Mouse (Mus musculus): ENCODE results near the gene Slc5a2.

Gene Slc5a2

DNA sequence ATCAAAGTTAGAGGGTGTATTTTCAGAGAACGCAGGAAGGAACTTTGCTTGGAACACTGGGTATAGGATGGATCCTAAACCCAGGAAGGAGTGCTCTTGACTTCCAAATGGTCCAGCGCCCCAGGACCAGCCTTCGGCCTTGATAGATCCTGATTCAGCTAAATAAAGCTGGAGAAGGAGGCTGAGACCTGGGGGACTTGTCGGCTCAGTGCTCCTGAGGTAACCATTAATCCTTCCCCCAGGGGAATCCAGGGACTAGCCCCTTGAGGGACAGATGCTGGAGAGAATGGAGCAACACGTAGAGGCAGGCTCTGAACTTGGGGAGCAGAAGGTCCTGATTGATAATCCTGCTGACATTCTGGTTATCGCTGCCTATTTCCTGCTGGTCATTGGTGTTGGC is at the start of gene Slc5a2:
Slc5a2 (plus strand) TSS at position 247 of the 400 bp plus-strand sequence.
- DNase-seq (ENCODE audit: low read depth, low spot score), result no peak

DNA sequence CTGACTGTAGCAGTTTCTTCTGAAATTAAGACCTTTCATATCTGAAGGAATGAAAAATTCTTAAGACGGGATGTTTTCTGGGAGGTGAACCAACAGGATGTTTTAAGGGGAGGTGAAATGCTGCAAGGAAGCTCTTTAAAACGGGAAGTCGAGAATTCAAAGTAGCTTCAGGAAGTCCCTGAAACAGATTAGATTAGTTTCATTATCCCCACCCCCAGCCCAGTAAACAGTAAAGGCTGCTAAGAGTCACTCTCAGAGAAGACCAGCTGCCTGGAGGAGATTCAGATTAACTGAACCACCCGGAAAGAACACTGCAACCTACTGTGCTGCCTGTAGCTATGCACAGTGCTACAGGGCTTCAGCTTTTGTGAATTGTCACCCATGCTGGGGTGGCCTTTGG is 45.5 kb upstream of the Slc5a2 start:
- DNase-seq (ENCODE audit: low read depth, low spot score), result no peak

DNA sequence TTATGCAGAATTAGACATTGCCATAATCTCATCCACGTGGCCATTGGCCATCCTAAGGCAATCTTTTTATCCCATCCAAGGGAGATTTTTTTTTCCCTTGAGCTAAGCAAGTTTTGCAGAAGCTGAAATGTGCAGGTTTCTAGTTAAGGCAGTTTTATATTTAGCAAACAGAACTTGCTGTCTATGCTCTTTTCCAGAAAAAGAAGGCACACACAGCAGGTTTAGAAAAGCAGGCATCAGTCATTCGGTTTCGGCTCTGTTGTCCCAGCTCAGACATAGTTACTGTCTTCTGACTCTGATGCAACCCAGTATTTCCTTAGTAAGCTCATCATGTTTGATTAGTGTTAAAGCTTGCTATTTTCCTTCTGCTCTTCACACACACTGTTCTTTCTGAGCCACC is 44.5 kb upstream of the Slc5a2 start:
- DNase-seq (ENCODE audit: low read depth, low spot score), result no peak

DNA sequence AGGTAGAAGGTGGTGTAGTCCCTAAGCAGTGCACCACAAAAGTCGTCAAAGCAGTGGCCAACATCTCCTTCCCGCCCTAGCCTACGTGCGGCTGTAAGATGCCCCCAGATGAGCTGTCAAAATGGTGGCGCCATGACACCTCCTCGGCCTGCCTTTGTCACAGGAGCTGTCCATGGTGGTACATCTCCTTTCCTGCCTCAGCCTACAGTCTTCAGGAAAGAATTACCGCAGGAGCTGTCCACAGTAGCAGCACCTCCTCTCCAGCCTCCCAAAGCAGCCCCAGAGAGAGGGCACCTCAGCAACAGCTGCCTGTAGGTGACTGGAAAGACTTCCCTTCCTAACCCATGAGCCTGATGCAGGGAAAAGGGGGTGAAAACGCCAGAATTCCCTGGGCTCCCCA is 33.7 kb upstream of the Slc5a2 start:
- DNase-seq (ENCODE audit: low read depth, low spot score), result no peak

DNA sequence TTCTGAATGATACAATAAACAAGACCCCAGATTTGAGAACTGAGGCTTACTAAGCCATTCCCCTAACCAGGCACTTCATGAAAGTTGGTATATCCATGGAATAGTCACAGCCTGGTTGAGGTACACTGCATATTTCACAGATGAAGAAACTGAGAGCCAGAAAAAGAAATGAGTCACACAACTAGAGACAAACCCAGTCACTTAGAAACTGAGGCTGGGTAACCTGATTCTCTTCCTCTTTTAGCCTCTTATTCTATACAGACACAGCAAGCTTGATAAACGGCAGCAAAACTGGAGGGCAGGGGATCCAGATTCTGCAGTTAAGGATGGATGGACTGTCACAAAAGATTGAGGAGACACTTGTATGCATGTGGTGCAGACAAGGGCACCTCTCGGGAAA is 30.7 kb upstream of the Slc5a2 start:
- no peak for DNase-seq (ENCODE audit: low read depth, low spot score)

DNA sequence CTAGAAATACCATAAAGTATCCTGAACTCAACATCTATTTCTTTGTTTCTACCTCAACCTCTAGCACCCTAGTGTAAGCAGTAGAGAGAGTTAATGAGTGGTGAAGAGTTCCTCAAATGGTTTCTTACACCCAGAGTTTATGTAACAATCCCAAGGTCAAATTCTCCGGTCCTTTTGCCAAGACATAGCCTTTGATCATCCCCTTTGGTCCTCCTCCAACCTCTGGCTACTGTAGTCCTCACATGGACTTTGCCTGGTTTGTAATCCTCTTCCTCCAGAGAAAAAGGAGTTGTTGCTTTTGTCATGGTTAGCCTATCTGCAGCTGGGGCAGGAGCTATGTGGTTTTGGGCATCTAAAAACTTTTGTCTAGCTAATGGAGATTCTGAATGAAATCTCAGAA is 30.0 kb upstream of the Slc5a2 start:
- DNase-seq (ENCODE audit: low read depth, low spot score), result no peak

DNA sequence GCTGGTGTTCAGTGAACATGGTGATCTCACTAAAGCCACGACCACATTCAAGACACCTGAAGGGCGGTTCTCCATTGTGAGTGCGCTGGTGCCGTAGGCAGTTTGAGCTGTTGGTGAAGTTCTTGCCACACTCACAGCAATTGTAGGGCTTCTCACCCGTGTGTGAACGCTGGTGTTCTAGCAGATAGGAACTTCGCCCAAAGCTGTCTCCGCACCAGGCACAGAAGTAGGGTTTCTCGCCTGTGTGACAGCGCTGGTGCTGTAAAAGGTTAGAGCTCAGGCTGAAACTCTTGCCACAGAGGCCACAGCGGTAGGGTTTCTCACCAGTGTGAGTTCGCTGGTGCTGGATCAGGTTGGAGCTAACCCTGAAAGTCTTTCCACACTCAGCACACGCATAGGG is 29.0 kb upstream of the Slc5a2 start:
- DNase-seq (ENCODE audit: low read depth, low spot score), result no peak

DNA sequence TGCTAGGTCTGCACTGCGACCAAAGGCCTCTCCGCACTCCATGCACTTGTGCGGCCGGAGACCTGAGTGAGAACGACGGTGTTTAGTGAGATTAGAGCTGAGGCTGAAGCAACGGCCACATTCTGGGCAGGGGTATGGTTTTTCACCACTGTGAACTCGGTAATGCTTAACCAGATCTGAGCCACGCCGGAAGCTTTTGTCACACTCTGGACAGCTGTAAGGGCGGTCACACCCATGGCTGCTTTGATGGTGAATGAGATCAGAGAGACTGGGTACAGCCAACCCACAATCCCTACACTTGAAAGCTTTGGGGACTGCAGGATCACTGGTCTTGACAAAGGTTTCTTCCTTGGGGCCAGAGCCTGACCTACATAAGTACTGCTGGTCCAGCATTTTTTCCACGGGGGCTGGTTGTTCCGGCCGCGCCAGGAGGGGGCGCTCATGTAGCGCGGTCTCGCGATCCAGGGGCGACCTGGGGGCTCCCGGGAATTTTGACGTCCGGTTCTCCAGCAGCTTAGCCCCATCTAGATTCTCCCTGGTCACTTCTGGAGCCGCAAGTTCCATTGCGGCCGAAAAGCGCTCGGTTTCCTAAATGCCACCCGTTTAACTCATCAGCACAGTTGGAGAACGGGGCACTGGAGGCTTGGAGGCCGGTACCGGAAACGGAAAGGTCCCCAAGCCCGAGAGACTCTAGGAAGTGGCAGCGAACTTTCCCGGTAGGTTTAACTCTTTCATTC is 28.4 kb upstream of the Slc5a2 start, which contains the start of gene Armc5:
Armc5 (plus strand) TSS at position 487 of the 737 bp plus-strand sequence.
- peak; percentile 70 for DNase-seq (ENCODE audit: low read depth, low spot score)

DNA sequence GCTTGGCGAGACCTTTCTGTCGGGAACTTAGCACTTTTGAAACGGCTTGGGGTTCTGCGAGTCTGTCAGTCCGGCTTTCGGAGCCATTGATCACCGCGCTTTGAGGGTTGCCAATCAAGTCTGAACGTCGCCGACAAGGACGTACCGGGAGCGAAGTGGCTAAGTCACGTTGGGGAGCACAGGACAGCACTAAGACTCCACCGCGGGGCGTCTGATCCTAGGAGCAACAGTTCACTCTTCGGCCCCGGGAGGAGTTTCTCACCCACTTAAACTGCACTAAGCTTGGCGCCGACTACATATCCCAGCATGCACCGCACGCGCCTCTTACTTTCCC is 27.9 kb upstream of the Slc5a2 start:
- no peak for DNase-seq (ENCODE audit: low read depth, low spot score)

DNA sequence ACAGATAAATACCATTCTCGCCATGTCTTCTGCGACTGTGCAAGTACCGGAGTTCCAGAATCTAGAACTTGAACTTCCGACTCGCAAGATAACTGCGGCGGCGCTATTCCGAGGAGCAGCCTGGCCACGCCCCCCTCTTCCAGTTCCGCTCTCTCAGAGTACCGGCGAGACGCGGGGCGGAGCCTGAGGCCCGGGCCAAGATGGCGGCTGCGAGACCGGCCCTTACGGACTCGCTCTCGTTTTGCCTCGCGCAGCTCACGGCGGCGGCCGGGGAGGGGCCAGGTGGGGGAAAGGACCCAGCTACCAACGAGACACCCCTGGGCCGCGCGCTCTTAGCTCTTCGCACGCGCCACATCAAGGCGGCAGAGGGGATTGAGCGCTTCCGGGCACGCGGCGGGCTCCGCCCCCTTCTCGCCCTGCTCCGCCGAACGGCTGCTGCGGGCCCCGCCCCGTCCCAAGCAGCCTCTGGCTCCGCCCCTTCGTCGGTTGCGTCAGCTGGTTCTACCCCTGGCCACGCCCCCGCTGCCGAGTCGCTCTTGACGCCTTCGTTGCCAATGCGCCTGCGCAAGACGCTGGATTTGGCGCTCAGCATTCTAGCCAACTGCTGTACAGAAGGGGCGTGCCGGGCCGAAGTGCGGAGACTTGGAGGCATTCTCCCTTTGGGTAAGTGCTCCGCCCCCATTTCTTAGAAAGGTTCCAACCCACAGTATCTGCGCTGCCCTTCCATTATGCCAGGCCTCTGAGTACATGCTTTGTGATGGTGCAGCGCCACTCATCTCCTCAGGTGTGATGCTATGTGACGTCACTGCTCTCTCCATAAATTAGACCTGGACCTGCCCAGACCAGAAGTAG is 27.3 kb upstream of the Slc5a2 start, which contains the start of gene 9130023H24Rik:
9130023H24Rik (minus strand) TSS at position 105 of the 852 bp plus-strand sequence.
- DNase-seq (ENCODE audit: low read depth, low spot score), result peak; percentile 99

DNA sequence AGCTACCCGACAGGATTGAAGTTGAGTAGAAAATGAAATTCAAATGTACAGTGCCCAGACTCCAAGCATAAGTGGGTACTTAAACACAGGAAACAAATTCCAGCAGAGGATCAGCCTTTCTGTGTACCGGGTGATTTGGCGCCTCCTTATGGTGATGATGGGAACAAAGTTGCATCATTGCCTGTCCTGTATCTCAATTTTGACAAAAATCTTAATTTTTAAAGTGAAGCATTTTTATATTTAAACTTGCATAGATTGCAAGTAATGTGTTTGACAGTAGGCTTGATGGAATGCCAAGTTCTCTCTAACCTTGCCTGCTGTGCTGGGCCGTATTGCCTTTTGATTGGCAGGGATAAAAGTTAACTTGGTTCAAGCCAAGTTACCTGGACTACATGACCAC is 26.5 kb upstream of the Slc5a2 start:
- no peak for DNase-seq (ENCODE audit: low read depth, low spot score)

DNA sequence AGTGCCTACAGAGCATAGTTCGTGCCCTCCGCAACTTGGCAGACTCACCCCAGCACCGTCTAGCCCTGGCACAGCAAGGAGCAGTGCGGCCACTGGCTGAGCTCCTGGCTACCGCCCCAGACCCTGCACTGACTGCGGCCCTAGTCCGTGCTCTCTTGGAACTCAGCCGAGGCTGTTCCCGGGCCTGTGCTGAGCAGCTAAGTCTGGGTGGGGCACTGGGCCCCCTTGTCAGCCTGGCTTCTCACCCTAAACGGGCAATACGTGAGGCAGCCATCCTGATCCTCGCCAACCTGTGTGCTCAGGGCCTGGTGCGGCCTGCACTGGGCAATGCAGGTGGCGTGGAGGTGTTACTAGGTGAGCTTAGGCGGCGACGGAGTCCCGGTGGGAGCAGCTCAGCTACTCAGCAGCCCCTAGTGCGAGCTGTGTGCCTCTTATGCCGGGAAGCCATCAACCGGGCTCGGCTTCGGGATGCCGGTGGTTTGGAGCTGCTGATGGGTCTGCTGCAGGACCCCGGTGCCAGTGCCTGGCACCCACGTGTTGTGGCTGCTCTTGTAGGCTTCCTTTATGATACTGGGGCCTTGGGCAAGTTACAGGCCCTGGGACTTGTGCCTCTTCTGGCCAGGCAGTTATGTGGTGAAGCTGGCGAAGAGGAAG is 25.2 kb upstream of the Slc5a2 start:
- DNase-seq (ENCODE audit: low read depth, low spot score), result no peak

DNA sequence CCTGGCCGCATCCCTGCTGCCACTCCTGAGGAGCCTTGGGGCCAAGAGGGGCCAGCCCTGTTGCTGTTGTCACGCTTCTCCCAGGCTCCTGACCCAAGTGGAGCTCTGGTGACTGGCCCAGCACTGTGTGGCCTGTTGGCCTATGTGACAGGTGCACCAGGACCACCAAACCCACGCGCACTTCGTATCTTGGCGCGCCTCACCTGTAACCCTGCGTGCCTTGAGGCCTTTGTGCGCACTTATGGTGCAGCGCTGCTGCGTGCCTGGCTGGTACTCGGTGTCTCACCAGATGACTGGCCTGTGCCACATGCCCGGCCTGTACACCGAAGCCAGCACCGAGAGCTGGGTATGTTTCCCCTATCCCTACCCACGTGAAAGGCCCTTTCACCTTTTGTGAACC is 23.1 kb upstream of the Slc5a2 start:
- DNase-seq (ENCODE audit: low read depth, low spot score), result no peak

DNA sequence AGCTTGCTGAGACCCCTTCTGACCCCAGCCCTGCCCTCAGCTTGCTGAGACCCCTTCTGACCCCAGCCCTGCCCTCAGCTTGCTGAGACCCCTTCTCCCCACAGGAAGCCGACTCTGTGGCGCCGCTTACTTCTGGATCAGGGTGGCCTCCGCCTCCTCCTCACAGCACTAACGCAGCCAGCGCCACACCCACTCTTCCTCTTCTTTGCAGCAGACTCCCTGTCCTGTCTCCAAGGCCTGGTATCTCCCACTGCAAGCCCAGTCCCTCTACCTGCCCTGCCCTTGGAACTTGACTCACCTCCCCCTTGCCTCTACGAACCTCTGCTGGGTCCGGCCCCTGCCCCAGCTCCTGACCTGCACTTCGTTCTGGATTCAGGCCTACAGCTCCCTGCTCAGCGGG is 21.5 kb upstream of the Slc5a2 start:
- DNase-seq (ENCODE audit: low read depth, low spot score), result no peak

DNA sequence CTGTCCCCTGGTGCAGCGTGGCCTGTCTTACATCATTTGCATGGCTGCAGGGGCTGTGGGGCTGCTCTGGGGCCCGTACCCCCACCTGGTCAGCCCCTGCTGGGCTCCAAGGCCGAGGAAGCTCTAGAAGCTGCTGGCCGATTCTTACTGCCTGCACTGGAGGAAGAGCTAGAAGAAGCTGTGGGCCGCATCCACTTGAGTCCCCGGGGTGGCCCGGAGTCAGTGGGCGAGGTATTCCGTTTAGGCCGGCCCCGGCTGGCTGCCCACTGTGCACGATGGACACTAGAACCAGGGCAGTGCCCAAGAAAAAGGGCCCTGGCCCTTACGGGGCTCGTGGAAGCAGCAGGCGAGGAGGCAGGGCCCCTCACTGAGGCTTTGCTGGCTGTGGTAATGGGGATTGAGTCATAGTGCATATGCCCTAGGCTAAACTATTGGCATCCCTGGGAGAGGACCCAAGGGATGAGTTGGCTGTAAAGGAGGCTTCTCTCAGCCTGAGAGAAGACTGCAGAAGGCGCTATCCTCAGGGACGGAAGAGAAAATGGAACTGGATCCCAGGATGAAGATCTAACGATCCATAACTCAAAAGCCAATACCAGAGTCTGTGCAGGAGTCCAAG is 20.9 kb upstream of the Slc5a2 start:
- no peak for DNase-seq (ENCODE audit: low read depth, low spot score)

DNA sequence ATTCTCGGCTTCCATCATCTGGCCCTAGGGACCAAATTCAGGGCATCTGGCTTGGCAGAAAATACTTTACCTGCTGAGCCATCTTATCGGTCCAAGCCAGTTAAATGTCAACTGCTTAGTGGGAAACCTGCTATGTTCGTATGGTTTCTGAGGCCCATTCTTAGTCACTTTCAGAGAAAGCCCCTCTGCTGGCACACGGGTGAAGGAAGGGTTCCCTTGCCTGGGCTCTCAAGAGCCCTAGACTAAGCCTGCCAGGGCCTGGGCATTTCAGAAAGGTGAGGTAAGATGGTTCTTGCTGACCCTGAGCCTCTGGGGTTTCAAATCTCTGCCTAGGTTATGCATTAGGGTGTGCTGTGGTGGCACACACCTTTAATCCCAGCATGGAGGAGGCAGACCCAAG is 19.9 kb upstream of the Slc5a2 start:
- no peak for DNase-seq (ENCODE audit: low read depth, low spot score)

DNA sequence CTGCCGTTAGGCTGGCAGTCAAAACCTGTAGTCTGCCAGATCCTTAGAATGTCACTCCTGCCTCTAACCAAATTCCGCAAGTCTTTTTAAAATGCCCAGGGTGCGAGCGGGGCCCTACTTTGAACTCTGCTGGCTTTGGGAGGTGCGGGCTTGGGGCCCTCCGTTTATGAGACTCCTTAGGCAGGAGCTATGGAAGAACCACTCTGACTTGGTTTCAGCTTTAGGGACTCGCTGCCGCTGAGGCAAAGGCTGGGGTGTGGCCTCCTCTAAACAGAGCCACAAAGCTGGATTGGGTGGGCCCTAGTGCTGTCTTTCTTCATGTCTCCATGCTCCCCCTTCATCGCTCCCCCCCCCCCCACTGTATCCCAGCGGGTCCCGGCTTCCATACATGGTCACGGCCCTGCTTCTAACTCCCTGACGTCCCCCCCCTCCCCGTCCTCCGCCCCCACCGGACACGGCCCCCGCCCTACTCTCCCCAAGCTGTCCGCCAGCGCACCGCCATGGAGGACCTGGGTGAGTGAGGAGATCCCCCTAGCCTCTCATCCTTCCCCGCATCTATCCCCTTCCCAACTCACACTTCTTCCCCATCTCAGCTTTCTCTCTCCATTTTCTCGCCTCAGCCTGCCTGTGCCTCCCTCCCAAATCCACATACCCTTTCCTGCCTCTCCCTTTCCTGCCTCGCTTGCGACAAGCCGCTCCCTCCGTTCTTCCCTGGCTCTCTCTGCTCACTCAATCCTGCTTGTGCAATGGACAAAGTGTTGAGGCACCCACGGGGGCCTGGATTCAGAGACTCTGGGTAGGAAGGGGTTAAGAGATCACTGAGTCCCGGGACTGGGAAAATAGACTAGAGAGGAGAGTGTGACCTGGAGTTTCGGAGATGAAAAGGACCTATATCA is 18.7 kb upstream of the Slc5a2 start, which contains the start of gene Tgfb1i1:
Tgfb1i1 (plus strand) TSS at position 317 of the 896 bp plus-strand sequence.
- DNase-seq (ENCODE audit: low read depth, low spot score), result no peak

DNA sequence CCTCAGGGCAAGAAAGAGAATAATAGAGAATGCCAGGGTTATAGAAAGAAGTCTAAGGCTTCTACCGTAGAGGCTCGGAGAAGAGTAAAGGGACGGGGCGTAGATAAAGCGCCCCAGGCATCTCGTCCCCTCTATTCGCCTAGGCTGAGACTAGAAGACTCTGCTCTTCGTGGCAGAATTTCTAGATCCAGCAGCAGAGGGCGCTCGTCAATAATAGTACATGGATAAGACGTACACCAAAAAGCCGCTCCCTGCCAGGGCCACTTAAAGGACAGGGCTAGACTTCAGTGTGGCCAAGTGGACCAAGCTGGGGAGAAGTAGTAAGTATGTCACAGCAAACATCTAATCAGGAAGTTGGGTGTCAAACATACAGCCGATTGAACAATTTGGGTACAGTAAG is 18.0 kb upstream of the Slc5a2 start:
- peak; percentile 79 for DNase-seq (ENCODE audit: low read depth, low spot score)

DNA sequence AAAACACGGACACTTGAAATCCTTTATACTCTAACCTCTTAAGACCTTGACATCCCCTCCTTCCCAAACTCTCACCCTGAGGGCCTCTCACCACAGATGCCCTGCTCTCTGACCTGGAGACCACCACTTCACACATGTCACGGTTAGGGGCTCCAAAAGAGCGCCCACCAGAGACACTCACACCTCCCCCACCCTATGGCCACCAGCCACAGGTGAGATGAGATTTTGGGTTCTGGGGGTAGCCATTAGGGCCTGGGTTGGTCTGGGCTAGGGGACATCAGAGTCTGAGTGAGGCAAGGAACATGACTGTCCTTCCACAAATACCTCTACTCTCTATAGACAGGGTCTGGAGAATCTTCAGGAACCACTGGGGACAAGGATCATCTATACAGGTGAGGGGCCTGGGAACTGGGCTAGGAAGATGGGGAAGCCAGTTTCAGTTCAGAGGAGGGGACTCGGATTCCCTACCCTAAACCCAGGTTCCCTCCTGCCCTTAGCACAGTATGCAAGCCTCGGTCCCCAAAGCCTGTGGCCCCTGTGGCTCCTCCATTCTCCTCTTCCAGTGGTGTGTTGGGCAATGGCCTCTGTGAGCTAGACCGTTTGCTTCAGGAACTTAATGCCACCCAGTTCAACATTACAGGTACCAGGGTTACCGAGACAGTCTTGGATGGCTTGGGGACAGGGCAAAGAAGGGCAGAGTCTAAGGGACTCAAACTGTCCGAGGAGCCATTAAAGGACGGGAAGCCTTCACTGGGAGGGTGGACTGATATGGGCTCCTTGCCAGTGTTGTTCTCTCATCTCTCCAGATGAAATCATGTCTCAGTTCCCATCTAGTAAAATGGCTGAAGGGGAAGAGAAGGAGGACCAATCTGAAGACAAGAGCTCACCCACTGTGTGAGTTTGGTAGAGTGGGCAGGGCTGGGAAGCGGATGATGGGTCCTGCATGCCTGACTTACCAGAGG is 17.1 kb upstream of the Slc5a2 start:
- no peak for DNase-seq (ENCODE audit: low read depth, low spot score)

DNA sequence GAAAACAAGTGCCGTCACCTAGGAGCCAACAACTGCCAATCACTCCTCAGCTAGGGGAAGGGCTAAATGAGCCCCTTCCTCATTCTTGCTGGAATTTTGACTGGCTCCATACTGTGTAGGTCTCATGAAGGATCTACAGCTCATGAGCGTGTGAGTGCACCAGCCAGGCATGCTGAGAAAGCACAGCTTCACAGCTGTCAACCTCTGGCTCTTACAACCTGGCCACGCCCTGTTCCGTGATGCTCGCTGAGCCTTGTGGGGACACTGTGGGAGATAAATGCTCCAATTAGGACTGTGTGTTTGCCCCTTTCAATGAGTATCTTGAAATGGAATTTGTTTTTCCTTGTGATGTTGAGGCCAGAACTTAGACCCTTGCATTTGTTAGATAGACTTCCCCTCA is 15.5 kb upstream of the Slc5a2 start:
- DNase-seq (ENCODE audit: low read depth, low spot score), result no peak
